ENCODE assay signal across 12 mouse cellular contexts in genomic region chr1:126461527-126462354, GRCm38 (mm10).
A peak's percentile ranks its signal among the peaks of the same experiment; 100 is the strongest.
DNase-seq lines count a peak whose midpoint lies in the region; ATAC-seq and TF ChIP-seq lines count a peak whose summit lies in the region.
"Had no signal": no experiment of that assay in that cellular context is flagged by ENCODE, and none has a peak within 500 bp of the region (broad histone marks: within the 10 kb centered on the region; RNA-seq: fewer than 3 reads in every experiment).

No protein-coding gene starts in this region.

- no peak overlapping the region for H3K27ac ChIP-seq in kidney, postnatal 0 days
- no peak overlapping the region for H3K27ac ChIP-seq in kidney, embryonic 15.5 days
- H3K27ac ChIP-seq in hindbrain, postnatal 0 days, result no peak overlapping the region
- H3K27ac ChIP-seq: left cerebral cortex, adult 2 months; limb, embryonic 15.5 days had no signal

- H3K4me2 ChIP-seq in kidney, postnatal 0 days (ENCODE audit: low read length), result no peak overlapping the region
- H3K4me2 ChIP-seq in kidney, embryonic 15.5 days, result no peak overlapping the region; the same call in 1 of the 2 replicates
- peak overlapping the region; percentile 21; the same call in 1 of the 2 replicates for H3K4me2 ChIP-seq in hindbrain, postnatal 0 days (ENCODE audit: low read depth, low read length)
- H3K4me2 ChIP-seq: limb, embryonic 15.5 days had no signal

- 40% methylated on average over 11 of the region's 11 CpGs for WGBS in kidney, postnatal 0 days
- 48% methylated on average over 11 of the region's 11 CpGs for WGBS in kidney, embryonic 15.5 days
- WGBS in hindbrain, postnatal 0 days, result 15% methylated on average over 11 of the region's 11 CpGs

- DNase-seq in heart, adult 11 months, result peak; percentile 87
- DNase-seq in heart, postnatal 25 days (ENCODE audit: low spot score), result no peak
- DNase-seq in kidney, postnatal 0 days (ENCODE audit: low spot score), result peak; percentile 19
- peak; percentile 16 for DNase-seq in Muller cell, postnatal 12 days (ENCODE audit: inconsistent ontology term)
- DNase-seq in hindbrain, postnatal 0 days (ENCODE audit: low spot score), result no peak
- no peak for DNase-seq in frontal cortex, postnatal 36 days (ENCODE audit: low spot score in 2 of 2)
- no peak for DNase-seq in right cerebral cortex, postnatal 36 days (ENCODE audit: low spot score in 2 of 2)
- DNase-seq: cerebellum, postnatal 10 days; gastrocnemius, postnatal 25 days had no signal

- no peaks in the 10 kb centered on the region for H3K4me1 ChIP-seq in kidney, postnatal 0 days (replicated peaks; ENCODE audit: insufficient read depth, low read length)
- H3K4me1 ChIP-seq in kidney, embryonic 15.5 days, result no peaks in the 10 kb centered on the region
- 0 out of 2 replicates have a peak, but pooled peaks cover 10% of the 10 kb centered on the region for H3K4me1 ChIP-seq in hindbrain, postnatal 0 days (ENCODE audit: insufficient read depth, low read length)
- H3K4me1 ChIP-seq: limb, embryonic 15.5 days had no signal

- no peaks in the 10 kb centered on the region for H3K9me3 ChIP-seq in kidney, postnatal 0 days (replicated peaks; ENCODE audit: low read length)
- no peaks in the 10 kb centered on the region for H3K9me3 ChIP-seq in kidney, embryonic 15.5 days (replicated peaks)
- no peaks in the 10 kb centered on the region for H3K9me3 ChIP-seq in hindbrain, postnatal 0 days (ENCODE audit: low read length)
- H3K9me3 ChIP-seq: limb, embryonic 15.5 days had no signal

- no peak overlapping the region for H3K9ac ChIP-seq in kidney, postnatal 0 days (ENCODE audit: low read depth, low read length)
- H3K9ac ChIP-seq in kidney, embryonic 15.5 days, result no peak overlapping the region
- H3K9ac ChIP-seq in hindbrain, postnatal 0 days (replicated peaks; ENCODE audit: low read length), result no peak overlapping the region
- H3K9ac ChIP-seq: limb, embryonic 15.5 days had no signal

- H3K36me3 ChIP-seq in kidney, postnatal 0 days (ENCODE audit: insufficient read depth, low read length), result no peaks in the 10 kb centered on the region
- H3K36me3 ChIP-seq in kidney, embryonic 15.5 days, result no peaks in the 10 kb centered on the region
- no peaks in the 10 kb centered on the region for H3K36me3 ChIP-seq in hindbrain, postnatal 0 days (ENCODE audit: insufficient read depth, low read length)
- H3K36me3 ChIP-seq: limb, embryonic 15.5 days had no signal

- ATAC-seq in kidney, postnatal 0 days (replicated peaks; ENCODE audit: low FRiP score, low read depth), result no peak
- no peak for ATAC-seq in kidney, embryonic 15.5 days (replicated peaks; ENCODE audit: low FRiP score)
- ATAC-seq in hindbrain, postnatal 0 days, result no peak

- no peaks in the 10 kb centered on the region for H3K27me3 ChIP-seq in kidney, postnatal 0 days (ENCODE audit: insufficient read depth, low read length)
- H3K27me3 ChIP-seq in kidney, embryonic 15.5 days, result no peaks in the 10 kb centered on the region
- H3K27me3 ChIP-seq in hindbrain, postnatal 0 days (ENCODE audit: insufficient read depth, low read length), result no peaks in the 10 kb centered on the region
- H3K27me3 ChIP-seq: limb, embryonic 15.5 days had no signal

- intact Hi-C loops in heart, postnatal 25 days (cut with DNase I), result no loop called here

- TF ChIP-seq CTCF in kidney, postnatal 0 days (IDR thresholded peaks at IDR 0.05; ENCODE audit: low read depth), result no peak
- no peak for TF ChIP-seq CTCF in hindbrain, postnatal 0 days (IDR thresholded peaks at IDR 0.05; ENCODE audit: low read depth)

- H3K4me3 ChIP-seq in kidney, postnatal 0 days (replicated peaks; ENCODE audit: low read depth, low read length), result no peak overlapping the region
- no peak overlapping the region for H3K4me3 ChIP-seq in kidney, embryonic 15.5 days (replicated peaks)
- H3K4me3 ChIP-seq in hindbrain, postnatal 0 days (ENCODE audit: low read length), result no peak overlapping the region
- H3K4me3 ChIP-seq: left cerebral cortex, adult 2 months; limb, embryonic 15.5 days had no signal

Comparison
In these comparisons a context has a peak if more than half of its experiments do, and no peak if none do; other contexts are left out.
1. DNase-seq: peak in heart, adult 11 months (single experiment), kidney, postnatal 0 days (single experiment) and Muller cell, postnatal 12 days (single experiment); none in heart, postnatal 25 days (single experiment), hindbrain, postnatal 0 days (single experiment), frontal cortex, postnatal 36 days (0 of 2) and right cerebral cortex, postnatal 36 days (0 of 2).